Mouse (Mus musculus) forebrain, embryonic 15.5 days (tissue): ENCODE measurements around the gene Pon3. TPM values are rescaled to one million over a fixed set of nuclear protein-coding genes. Genes with fewer than 3 reads are reported as not detected.
"Not testable (repeated sequence)": the region's sequence is repeated elsewhere in the genome, so short reads cannot be mapped to it uniquely, and the experiment has no call there.

ENCODE experiments used
- ATAC-seq: fragments of 200-750 bp; cut with Nextera tagmentation; replicated peaks from 2 replicates; pipeline ENCODE4 v1.8.0; 2017; ENCODE audit warnings: mild to moderate bottlenecking, moderate TSS enrichment, moderate library complexity
- H3K27ac ChIP-seq: fragments of 300-500 bp; sonication (generic); replicated peaks from 2 replicates; pipeline ENCODE4 v1.5.1; 2015; ENCODE audit warnings: mild to moderate bottlenecking, inconsistent platforms
- H3K27me3 ChIP-seq: fragments of 300-500 bp; sonication (generic); 2 replicates; pipeline ENCODE4 v1.6.1; 2015; ENCODE audit warnings: inconsistent platforms
- H3K36me3 ChIP-seq: fragments of 300-500 bp; sonication (generic); 2 replicates; pipeline ENCODE4 v1.6.1; 2015; ENCODE audit warnings: mild to moderate bottlenecking, inconsistent platforms
- H3K4me1 ChIP-seq: fragments of 300-500 bp; sonication (generic); 2 replicates; pipeline ENCODE4 v1.6.1; 2015; ENCODE audit warnings: inconsistent platforms
- H3K4me2 ChIP-seq: fragments of 300-500 bp; sonication (generic); replicated peaks from 2 replicates; pipeline ENCODE4 v1.6.1; 2015; ENCODE audit warnings: mild to moderate bottlenecking, inconsistent platforms
- H3K4me3 ChIP-seq: fragments of 300-500 bp; sonication (generic); 2 replicates; pipeline ENCODE4 v1.5.1; 2015; ENCODE audit warnings: mild to moderate bottlenecking, inconsistent platforms
- H3K9ac ChIP-seq: fragments of 300-500 bp; sonication (generic); replicated peaks from 2 replicates; pipeline ENCODE4 v1.6.1; 2015; ENCODE audit warnings: mild to moderate bottlenecking, inconsistent platforms
- H3K9me3 ChIP-seq: fragments of 300-500 bp; sonication (generic); 2 replicates; pipeline ENCODE4 v1.6.1; 2016; ENCODE audit warnings: inconsistent platforms
- WGBS: fragments of 180-500 bp; shearing (Covaris S2); methylation state at CpG from one replicate; pipeline ENCODE4 v1.1.7; 2015; ENCODE audit warnings: mixed read lengths; 5-methylcytosine and 5-hydroxymethylcytosine counted together
- polyA plus RNA-seq: library from polyadenylated mRNA; unstranded; fragments of >200 nt; fragmentation: Nextera tagmentation; extraction: Ambion mirVana; gene quantifications from 2 replicates; pipeline ENCODE4 v1.2.1, GENCODE M21; 2015

Gene Pon3
- polyA plus RNA-seq, 1 experiment from 2014 or later = 3.2 TPM

DNA sequence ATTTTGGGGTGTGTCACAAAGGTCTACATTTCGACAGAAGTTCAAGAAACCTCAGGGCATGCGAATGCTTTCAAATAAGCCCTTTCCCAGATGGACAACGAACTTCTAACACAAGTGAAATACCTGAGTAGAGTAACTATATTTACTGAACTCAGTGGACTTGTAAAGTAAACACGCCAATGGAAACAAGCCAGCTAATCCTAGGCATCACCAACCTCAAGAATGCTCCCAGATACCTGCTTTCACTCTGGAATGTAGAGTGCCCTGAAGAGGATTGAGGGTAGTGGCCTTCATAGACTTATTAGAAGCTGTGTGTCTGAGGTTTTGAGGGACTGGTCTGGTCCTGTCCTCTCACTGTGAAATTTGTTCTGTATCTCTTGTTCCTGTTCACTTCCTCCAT is 18.6 kb downstream of the Pon3 start:
- Histone ChIP-seq H3K9me3 (no peaks in the 10 kb centered on the region), H3K4me1 (no peaks in the 10 kb centered on the region), H3K27me3 (no peaks in the 10 kb centered on the region), H3K4me2 (no peak overlapping the region), H3K9ac (no peak overlapping the region), H3K36me3 (no peaks in the 10 kb centered on the region), H3K4me3 (no peak overlapping the region), H3K27ac (no peak overlapping the region)
- no peak for ATAC-seq
- 94% methylated on average over 4 of the region's 4 CpGs for WGBS

DNA sequence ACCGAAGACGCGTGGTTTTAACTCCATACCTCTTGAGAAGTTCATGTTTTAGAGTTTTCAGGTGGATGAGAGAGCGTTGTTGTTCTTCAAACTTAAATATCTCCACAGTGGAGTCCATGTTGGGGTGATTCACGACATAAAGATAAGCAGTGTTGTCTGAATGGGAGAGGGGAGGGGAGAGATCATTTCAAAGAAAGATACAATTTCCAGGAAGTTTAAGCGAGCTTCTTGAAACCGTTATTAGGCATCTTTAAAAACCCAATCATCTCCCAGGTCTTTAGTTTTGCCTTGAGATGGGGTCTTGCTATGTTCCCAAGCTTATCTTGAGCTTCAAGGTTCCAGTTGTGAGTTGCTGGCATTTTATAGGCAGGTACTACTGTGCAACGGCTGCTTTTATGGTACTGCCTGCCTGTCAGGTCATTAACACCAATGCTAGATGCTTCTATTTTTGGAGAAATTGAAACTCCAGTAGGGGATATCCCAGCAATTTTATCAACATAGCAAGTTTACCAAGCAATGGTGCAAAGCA is 19.2 kb downstream of the Pon3 start:
- no peak for ATAC-seq
- 72% methylated on average over 8 of the region's 8 CpGs for WGBS
- no peak overlapping the region for H3K27ac ChIP-seq
- no peaks in the 10 kb centered on the region for H3K4me1 ChIP-seq
- no peak overlapping the region for H3K9ac ChIP-seq
- no peak overlapping the region for H3K4me2 ChIP-seq
- H3K36me3 ChIP-seq = no peaks in the 10 kb centered on the region
- H3K4me3 ChIP-seq = no peak overlapping the region
- H3K9me3 ChIP-seq = no peaks in the 10 kb centered on the region
- H3K27me3 ChIP-seq = no peaks in the 10 kb centered on the region

DNA sequence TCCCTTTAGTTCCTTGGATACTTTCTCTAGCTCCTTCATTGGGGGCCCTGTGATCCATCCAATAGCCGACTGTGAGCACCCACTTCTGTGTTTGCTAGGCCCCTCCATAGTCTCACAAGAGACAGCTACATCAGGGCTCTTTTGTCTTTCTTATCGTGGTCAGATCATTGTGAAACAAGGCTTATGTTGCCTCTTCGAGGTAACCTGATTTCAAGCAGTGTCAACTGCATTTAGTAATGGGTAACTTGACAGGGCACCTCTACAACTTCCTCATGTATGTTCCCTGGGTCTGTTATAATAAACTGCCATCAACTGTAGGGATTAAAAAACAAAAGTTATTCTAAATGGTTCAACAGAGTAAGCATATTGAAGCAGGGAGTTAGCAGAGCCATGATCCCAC is 21.5 kb downstream of the Pon3 start:
- Histone ChIP-seq H3K27me3 (no peaks in the 10 kb centered on the region), H3K27ac (no peak overlapping the region)

DNA sequence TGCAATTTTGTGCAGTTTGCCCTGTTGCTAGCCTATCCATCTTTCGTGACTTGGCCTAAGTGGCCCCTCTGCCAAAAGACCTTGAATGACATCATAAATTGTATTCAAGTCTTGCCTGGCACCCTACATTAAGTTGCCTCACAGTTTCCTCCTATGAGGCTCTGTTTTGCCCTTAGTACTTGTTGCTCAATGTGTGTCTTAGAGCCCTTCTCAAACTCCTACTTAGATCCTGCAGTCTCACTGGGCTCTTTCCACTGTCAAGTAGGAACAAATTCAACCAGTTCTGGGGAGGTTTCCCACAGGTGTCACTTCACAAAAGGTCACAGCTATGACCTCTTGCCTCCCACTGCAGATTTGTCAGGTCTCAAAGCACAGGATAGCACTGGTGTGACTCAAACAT is 22.3 kb downstream of the Pon3 start:
- no peaks in the 10 kb centered on the region for H3K36me3 ChIP-seq
- no peak for ATAC-seq
- H3K9ac ChIP-seq = no peak overlapping the region
- H3K4me2 ChIP-seq = no peak overlapping the region
- H3K4me1 ChIP-seq = no peaks in the 10 kb centered on the region
- 90% methylated on average over 1 of the region's 1 CpGs for WGBS
- no peaks in the 10 kb centered on the region for H3K9me3 ChIP-seq
- no peak overlapping the region for H3K4me3 ChIP-seq
- H3K27ac ChIP-seq = no peak overlapping the region
- no peaks in the 10 kb centered on the region for H3K27me3 ChIP-seq

More for the DNA sequence above, 21.5 kb downstream of the Pon3 start:
- no peak overlapping the region for H3K4me2 ChIP-seq
- no peaks in the 10 kb centered on the region for H3K36me3 ChIP-seq
- H3K4me3 ChIP-seq = no peak overlapping the region
- no peak for ATAC-seq
- no peaks in the 10 kb centered on the region for H3K4me1 ChIP-seq
- 73% methylated on average over 3 of the region's 3 CpGs for WGBS
- no peaks in the 10 kb centered on the region for H3K9me3 ChIP-seq
- H3K9ac ChIP-seq = no peak overlapping the region

DNA sequence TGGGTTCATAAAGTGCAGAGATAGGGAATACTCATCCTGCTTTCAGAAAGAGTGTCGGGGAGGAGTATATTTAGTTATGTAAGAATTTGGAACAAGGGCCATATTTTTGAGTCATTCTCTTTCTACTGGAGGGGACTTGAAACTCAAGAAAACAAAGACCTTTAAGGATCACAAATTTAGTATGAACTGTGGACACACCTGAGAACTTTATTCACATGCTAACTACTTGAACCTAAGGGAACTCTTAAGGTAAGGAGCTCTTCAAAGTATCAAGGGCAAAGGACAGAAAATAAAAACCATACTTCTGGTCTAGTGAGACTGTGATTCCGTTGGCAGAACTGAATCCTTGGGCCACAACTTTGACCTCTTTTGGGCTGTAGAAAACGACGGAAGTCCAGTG is 24.1 kb downstream of the Pon3 start:
- Histone ChIP-seq H3K9me3 (no peaks in the 10 kb centered on the region), H3K4me3 (no peak overlapping the region), H3K27ac (no peak overlapping the region), H3K4me2 (no peak overlapping the region), H3K4me1 (no peaks in the 10 kb centered on the region), H3K36me3 (no peaks in the 10 kb centered on the region), H3K9ac (no peak overlapping the region), H3K27me3 (no peaks in the 10 kb centered on the region)
- no peak for ATAC-seq
- WGBS = 95% methylated on average over 4 of the region's 4 CpGs

DNA sequence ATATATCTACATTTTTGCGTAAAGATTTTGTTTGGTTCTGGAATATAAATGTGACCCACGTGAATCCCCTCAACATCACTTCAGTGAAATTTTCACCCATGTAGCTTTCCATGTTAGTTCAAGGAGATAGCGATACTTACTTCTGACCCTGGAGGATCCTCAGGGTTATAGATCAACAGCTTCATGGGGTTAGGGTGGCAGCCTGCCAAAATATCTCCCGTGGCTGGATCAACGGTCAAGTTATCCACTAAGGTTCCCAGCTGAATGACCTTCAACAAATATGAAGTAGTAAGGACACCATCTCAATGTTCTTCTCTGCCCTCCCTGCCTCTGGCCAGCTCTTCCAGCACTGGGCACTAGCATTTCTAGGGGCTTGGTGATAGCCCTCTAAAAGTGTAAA is 25.8 kb downstream of the Pon3 start:
- no peak overlapping the region for H3K4me2 ChIP-seq
- WGBS = 90% methylated on average over 5 of the region's 5 CpGs
- no peaks in the 10 kb centered on the region for H3K36me3 ChIP-seq
- no peaks in the 10 kb centered on the region for H3K4me1 ChIP-seq
- no peaks in the 10 kb centered on the region for H3K27me3 ChIP-seq
- no peak overlapping the region for H3K4me3 ChIP-seq
- H3K27ac ChIP-seq = no peak overlapping the region
- H3K9me3 ChIP-seq = no peaks in the 10 kb centered on the region
- ATAC-seq = no peak
- no peak overlapping the region for H3K9ac ChIP-seq

DNA sequence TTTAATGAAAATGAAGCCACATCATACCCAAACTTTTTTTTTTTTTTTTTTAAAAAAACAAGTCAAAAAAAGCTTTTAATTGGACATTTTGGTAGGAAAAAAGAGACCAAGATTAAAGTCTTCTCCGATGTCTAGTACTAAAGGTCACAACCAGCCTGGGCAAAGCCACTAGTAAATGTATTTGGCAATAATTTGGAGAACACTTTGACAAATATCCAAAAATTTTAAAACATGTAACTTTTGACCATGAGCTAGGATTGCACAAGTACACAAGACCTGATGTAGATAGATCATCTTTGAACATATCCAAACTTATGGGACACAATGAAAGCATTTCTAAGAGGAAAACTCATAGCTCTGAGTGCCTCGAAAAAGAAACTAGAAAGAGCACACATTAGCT is 32.5 kb downstream of the Pon3 start:
- not testable (repeated sequence) for H3K27me3 ChIP-seq, ATAC-seq, H3K4me2 ChIP-seq, H3K4me3 ChIP-seq, H3K4me1 ChIP-seq, H3K9ac ChIP-seq, H3K27ac ChIP-seq, H3K36me3 ChIP-seq, H3K9me3 ChIP-seq
- 78% methylated on average over 2 of the region's 2 CpGs for WGBS

DNA sequence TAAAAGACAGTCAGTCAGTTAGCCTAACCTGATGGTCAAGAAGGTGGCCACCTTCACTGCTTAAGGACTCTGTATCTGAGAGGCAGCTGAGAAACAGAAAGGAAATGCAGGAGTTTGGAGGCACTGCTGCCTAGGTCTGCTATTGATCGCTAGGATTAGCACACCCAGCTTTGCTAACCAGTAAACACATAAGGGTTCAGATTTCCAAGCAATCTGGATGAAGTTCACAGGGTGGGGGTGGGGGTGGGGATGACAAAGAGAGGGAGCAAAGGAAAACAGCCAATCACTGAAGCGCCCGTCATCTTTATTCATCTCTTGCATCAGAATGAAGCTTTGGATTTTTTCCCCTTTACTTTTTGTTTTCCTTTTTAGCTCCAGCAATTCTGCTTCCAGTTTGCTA is 34.0 kb downstream of the Pon3 start:
- no peak overlapping the region for H3K27ac ChIP-seq
- ATAC-seq = no peak
- no peak overlapping the region for H3K4me3 ChIP-seq
- H3K4me1 ChIP-seq = no peaks in the 10 kb centered on the region
- no peaks in the 10 kb centered on the region for H3K27me3 ChIP-seq
- no peak overlapping the region for H3K4me2 ChIP-seq
- no peaks in the 10 kb centered on the region for H3K9me3 ChIP-seq
- no peaks in the 10 kb centered on the region for H3K36me3 ChIP-seq
- no peak overlapping the region for H3K9ac ChIP-seq
- WGBS = 67% methylated on average over 3 of the region's 3 CpGs

DNA sequence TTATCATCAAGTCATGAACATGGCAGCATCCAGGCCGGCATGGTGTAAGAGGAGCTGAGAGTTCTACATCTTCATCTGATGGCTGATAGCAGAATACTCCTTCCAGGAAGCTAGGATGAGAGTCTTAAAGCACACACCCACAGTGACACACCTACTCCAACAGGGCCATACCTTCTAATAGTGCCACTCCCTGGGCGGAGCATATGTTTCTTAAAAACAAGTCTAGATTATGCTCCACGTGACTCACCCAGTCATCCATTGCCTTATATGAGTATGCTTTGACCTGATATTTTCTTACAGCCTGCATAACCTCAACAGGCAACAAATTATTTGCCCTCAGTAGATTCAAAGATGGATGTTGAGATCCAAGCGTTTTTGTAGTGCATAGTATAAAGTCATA is 37.9 kb downstream of the Pon3 start:
- 93% methylated on average over 4 of the region's 4 CpGs for WGBS

DNA sequence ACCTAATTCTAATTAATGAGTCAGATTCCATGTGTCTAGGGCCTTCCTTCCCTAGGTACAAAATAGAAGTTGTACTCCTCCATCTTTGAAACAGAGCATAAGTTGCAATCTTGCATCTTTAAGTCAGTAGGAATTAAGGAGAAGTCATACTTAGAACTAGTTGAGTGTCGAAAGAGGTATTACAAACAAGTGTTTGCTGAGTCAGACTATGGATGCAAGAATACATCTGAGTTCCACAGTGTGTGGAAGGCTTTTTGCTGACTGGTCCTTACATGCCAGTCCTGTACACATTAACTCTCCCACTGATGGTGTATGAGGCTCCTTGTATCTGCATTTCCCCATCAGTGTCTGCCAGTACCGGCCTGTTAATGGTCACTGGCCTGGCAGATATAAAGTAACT is 48.3 kb downstream of the Pon3 start:
- Histone ChIP-seq H3K4me3 (no peak overlapping the region), H3K27ac (no peak overlapping the region), H3K4me1 (no peaks in the 10 kb centered on the region), H3K9me3 (no peaks in the 10 kb centered on the region), H3K27me3 (no peaks in the 10 kb centered on the region), H3K9ac (no peak overlapping the region), H3K36me3 (no peaks in the 10 kb centered on the region), H3K4me2 (no peak overlapping the region)
- ATAC-seq = no peak
- 87% methylated on average over 2 of the region's 2 CpGs for WGBS

More for the DNA sequence above, 37.9 kb downstream of the Pon3 start:
- H3K4me1 ChIP-seq = no peaks in the 10 kb centered on the region
- H3K36me3 ChIP-seq = no peaks in the 10 kb centered on the region
- H3K27ac ChIP-seq = no peak overlapping the region
- no peak overlapping the region for H3K4me2 ChIP-seq
- H3K27me3 ChIP-seq = no peaks in the 10 kb centered on the region
- no peaks in the 10 kb centered on the region for H3K9me3 ChIP-seq
- ATAC-seq = no peak
- H3K9ac ChIP-seq = no peak overlapping the region
- H3K4me3 ChIP-seq = no peak overlapping the region

DNA sequence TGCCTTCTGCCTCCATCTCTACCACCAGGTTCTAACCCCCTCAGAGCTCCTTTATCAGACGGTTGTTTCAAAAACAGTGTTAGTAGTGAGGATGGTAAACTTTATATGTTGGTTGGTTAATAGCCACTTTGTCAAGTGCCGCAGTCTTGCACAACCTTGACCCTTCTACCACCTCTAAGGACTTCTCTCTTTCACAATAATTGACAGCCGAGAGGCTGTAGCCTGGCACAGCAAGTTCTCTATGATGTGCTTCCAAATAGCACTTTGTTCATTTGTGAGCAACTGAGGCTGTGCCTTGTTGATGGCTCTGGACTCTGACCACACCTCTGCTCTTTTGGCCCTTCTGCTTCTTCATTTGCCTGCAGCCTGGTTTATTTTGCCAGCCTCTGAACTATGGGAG is 56.2 kb downstream of the Pon3 start:
- no peaks in the 10 kb centered on the region for H3K27me3 ChIP-seq
- 82% methylated on average over 3 of the region's 3 CpGs for WGBS
- no peak overlapping the region for H3K27ac ChIP-seq
- no peaks in the 10 kb centered on the region for H3K4me1 ChIP-seq
- H3K9me3 ChIP-seq = no peaks in the 10 kb centered on the region
- no peak for ATAC-seq
- no peak overlapping the region for H3K4me3 ChIP-seq
- H3K9ac ChIP-seq = no peak overlapping the region
- H3K36me3 ChIP-seq = no peaks in the 10 kb centered on the region
- H3K4me2 ChIP-seq = no peak overlapping the region

DNA sequence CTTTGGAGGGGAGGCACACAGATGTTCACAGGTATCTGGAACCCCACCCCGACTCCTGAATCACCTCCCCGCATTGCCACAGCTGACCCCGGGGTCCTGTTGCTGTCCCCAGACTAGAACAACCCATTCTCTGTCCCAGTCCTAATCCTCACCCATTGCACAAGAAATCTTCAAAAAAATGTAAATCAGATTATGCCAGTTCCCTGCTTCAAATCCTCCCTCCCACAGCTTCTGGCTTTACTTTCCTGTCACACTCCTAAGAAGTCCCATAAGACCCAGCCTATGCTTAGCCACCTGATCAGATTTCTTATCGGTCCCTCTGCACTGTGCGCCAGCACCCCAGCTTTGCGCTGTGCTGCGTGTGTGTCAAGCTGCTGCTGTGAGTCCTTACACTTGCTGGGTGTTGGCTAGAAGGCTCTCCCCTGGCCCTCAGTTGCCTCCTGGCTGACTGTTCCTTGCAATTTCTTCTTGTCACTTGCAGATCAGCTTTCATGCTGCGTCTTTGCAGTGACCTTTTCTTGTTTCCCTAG is 56.6 kb downstream of the Pon3 start:
- no peak for ATAC-seq
- no peaks in the 10 kb centered on the region for H3K36me3 ChIP-seq
- no peak overlapping the region for H3K9ac ChIP-seq
- H3K27me3 ChIP-seq = no peaks in the 10 kb centered on the region
- WGBS = 90% methylated on average over 8 of the region's 8 CpGs
- no peaks in the 10 kb centered on the region for H3K4me1 ChIP-seq
- no peak overlapping the region for H3K27ac ChIP-seq
- H3K4me3 ChIP-seq = no peak overlapping the region
- no peak overlapping the region for H3K4me2 ChIP-seq
- no peaks in the 10 kb centered on the region for H3K9me3 ChIP-seq

DNA sequence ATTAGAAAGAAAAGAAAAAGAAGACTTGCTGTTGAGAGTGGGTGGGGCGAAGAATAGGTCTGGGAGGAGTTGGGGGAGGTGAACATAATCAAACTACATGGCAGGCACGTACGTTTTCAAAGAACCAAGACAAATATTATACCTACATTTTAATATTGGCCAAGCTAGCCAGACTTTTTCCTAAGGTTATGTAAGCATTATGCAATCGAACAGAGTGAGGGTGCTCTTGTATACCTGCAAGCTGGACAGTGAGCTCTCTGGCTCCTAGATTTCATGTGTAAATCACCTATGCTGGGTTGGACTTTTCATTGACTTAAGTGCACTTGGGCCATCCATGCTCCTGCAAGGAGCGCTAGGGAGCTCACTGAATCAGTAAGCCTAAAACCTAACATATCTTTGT is 57.5 kb downstream of the Pon3 start:
- Histone ChIP-seq H3K4me2 (no peak overlapping the region), H3K4me1 (no peaks in the 10 kb centered on the region), H3K27ac (no peak overlapping the region), H3K4me3 (no peak overlapping the region), H3K9me3 (no peaks in the 10 kb centered on the region), H3K27me3 (no peaks in the 10 kb centered on the region), H3K9ac (no peak overlapping the region), H3K36me3 (no peaks in the 10 kb centered on the region)
- no peak for ATAC-seq
- 91% methylated on average over 5 of the region's 5 CpGs for WGBS
